Comparison of ENCODE assay signal across 19 mouse cellular contexts in genomic region chr13:97919590-97919989, GRCm38 (mm10).
DNase-seq lines count a peak whose midpoint lies in the region; ATAC-seq lines count a peak whose summit lies in the region.
"Had no signal": no experiment of that assay in that cellular context is flagged by ENCODE, and none has a peak within 500 bp of the region (broad histone marks: within the 10 kb centered on the region; RNA-seq: fewer than 3 reads in every experiment).

No protein-coding gene starts in this region.

- no peaks in the 10 kb centered on the region for H3K36me3 ChIP-seq in hindbrain, embryonic 13.5 days
- no peaks in the 10 kb centered on the region for H3K36me3 ChIP-seq in hindbrain, embryonic 10.5 days
- H3K36me3 ChIP-seq in neural tube, embryonic 13.5 days, result no peaks in the 10 kb centered on the region

- H3K9ac ChIP-seq in hindbrain, embryonic 13.5 days, result no peak overlapping the region
- H3K9ac ChIP-seq in neural tube, embryonic 13.5 days, result no peak overlapping the region

- no peak overlapping the region for H3K4me3 ChIP-seq in hindbrain, embryonic 13.5 days
- no peak overlapping the region for H3K4me3 ChIP-seq in hindbrain, embryonic 10.5 days
- no peak overlapping the region for H3K4me3 ChIP-seq in neural tube, embryonic 13.5 days
- H3K4me3 ChIP-seq: heart, adult 2 months had no signal

- H3K4me2 ChIP-seq in hindbrain, embryonic 13.5 days, result no peak overlapping the region
- no peak overlapping the region for H3K4me2 ChIP-seq in neural tube, embryonic 13.5 days

- WGBS in hindbrain, embryonic 13.5 days, result 35% methylated on average over 8 of the region's 8 CpGs
- 63% methylated on average over 8 of the region's 8 CpGs for WGBS in hindbrain, embryonic 10.5 days
- WGBS in neural tube, embryonic 13.5 days, result 19% methylated on average over 8 of the region's 8 CpGs

- H3K27me3 ChIP-seq in hindbrain, embryonic 13.5 days, result no peaks in the 10 kb centered on the region
- no peaks in the 10 kb centered on the region; the same call in 1 of the 2 replicates for H3K27me3 ChIP-seq in hindbrain, embryonic 10.5 days (ENCODE audit: insufficient read depth, poor library complexity, severe bottlenecking)
- H3K27me3 ChIP-seq in neural tube, embryonic 13.5 days, result no peaks in the 10 kb centered on the region

- H3K4me1 ChIP-seq in hindbrain, embryonic 13.5 days (replicated peaks), result peaks cover 20% of the 10 kb centered on the region
- 0 out of 2 replicates have a peak, but pooled peaks cover 3% of the 10 kb centered on the region for H3K4me1 ChIP-seq in hindbrain, embryonic 10.5 days (replicated peaks)
- H3K4me1 ChIP-seq in neural tube, embryonic 13.5 days (replicated peaks), result peaks cover 25% of the 10 kb centered on the region

- no peak for ATAC-seq in hindbrain, embryonic 13.5 days (ENCODE audit: low FRiP score)
- 0 out of 2 replicates have a peak, but pooled peaks have one; percentile 23 for ATAC-seq in neural tube, embryonic 13.5 days (ENCODE audit: low read depth)

- DNase-seq in embryo, embryonic 11 days, result peak; percentile 13
- DNase-seq in embryo, embryonic 10 days (ENCODE audit: low spot score), result no peak
- DNase-seq in hindbrain, embryonic 10.5 days (ENCODE audit: low spot score), result no peak
- no peak for DNase-seq in neural tube, embryonic 10.5 days (ENCODE audit: extremely low spot score, low spot score)
- no peak for DNase-seq in cerebellum, postnatal 14 days
- no peak for DNase-seq in cerebellum, adult 11 months
- DNase-seq: adrenal gland, adult 2 months; cerebellum, adult 9-10 months; gastrocnemius, postnatal 14 days; heart, adult 2 months; heart, postnatal 36 days; kidney, adult 11 months; kidney, postnatal 10 days; left cerebral cortex, postnatal 4 days; liver; lung, postnatal 10 days; thymus, postnatal 36 days had no signal

- no peaks in the 10 kb centered on the region for H3K9me3 ChIP-seq in hindbrain, embryonic 13.5 days
- H3K9me3 ChIP-seq in hindbrain, embryonic 10.5 days, result no peaks in the 10 kb centered on the region
- no peaks in the 10 kb centered on the region for H3K9me3 ChIP-seq in neural tube, embryonic 13.5 days

- peak overlapping the region; percentile 26; the same call in 1 of the 2 replicates for H3K27ac ChIP-seq in hindbrain, embryonic 13.5 days
- H3K27ac ChIP-seq in hindbrain, embryonic 10.5 days, result no peak overlapping the region
- no peak overlapping the region; the same call in 1 of the 2 replicates for H3K27ac ChIP-seq in neural tube, embryonic 13.5 days (replicated peaks)
- H3K27ac ChIP-seq: heart, adult 2 months had no signal
